Mouse (Mus musculus) small intestine, adult 2 months (tissue): Measurements from ENCODE around the gene Triobp.

Experiments used
- CTCF ChIP-seq: fragments of 200-500 bp; IDR thresholded peaks from 2 replicates; pipeline ENCODE4 v1.5.1; 2012; ENCODE audit warnings: low read depth, mild to moderate bottlenecking, control low read depth, inconsistent platforms, low read length, moderate library complexity, mixed read lengths; ENCODE audit not compliant: insufficient replicate concordance, insufficient read length; ENCODE audit errors: extremely low read depth
- POLR2A ChIP-seq: fragments of 200-500 bp; IDR thresholded peaks from 2 replicates; pipeline ENCODE4 v1.6.1; 2012; ENCODE audit warnings: low read depth, mild to moderate bottlenecking, control low read depth, inconsistent platforms, low read length, moderate library complexity

DNA sequence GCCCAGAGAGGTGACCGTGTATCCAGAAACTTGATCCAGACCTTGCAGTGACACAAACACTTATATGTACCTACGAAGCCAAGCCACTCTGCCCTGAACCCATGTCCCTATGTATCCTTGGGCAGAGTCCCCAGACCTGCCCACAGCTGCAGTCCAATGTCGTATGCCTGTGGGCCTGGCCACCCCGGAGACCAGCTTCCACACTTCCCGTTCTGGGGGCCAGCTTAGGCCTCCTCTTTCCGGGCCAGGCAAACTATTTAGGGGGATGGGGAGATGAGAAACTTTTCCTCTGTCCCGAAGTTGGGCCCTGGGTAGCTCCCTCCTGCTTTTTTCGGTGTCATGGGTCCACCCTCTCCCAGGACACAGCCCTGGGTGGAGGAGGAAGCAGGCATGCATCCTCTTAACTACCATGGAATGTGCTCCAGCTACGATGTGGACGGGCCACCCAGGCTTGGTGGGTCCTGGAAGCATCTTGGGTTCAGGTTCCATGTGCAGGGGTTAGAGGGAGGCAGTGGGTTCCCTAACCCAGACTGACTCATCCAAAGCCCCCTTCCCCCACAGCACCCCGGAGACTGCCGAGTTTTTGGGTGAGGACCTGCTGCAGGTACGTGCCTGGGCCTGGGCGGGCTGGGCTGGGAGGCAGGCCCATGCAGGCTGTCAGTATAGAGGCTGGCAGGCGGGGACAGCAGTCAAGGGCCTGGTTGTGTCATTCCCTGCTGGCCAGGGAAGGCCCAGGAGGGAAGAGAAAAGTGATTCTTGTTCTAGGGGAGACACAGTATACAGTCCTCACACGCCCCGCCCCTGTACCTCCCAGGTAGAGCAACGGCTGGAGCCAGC is 46.7 kb upstream of the Triobp start:
- TF ChIP-seq CTCF (no peak), POLR2A (no peak)
